Mouse (Mus musculus) spleen, adult 2 months (tissue): ENCODE results near the gene Phf14. TPM values are rescaled to one million over a fixed set of nuclear protein-coding genes. Genes with fewer than 3 reads are reported as not detected.

Experiments used
- DNase-seq, 2 experiments: peaks; one replicate each; pipeline versions ENCODE4 v3.0.0 to v3.0.0-alpha.2; 2012 to 2021; ENCODE audit warnings: low spot score in 2 of 2, low read depth in 1 of 2
- H3K27ac ChIP-seq: fragments of 200-500 bp; 2 replicates; pipeline ENCODE4 v1.5.1; 2012; ENCODE audit warnings: low read length, inconsistent platforms; ENCODE audit not compliant: insufficient read depth
- H3K27me3 ChIP-seq: fragments of 200-500 bp; 2 replicates; pipeline ENCODE4 v1.6.1; 2012; ENCODE audit warnings: mild to moderate bottlenecking, moderate library complexity, low read length, inconsistent platforms; ENCODE audit not compliant: control insufficient read depth, insufficient read depth
- H3K36me3 ChIP-seq: fragments of 200-500 bp; 2 replicates; pipeline ENCODE4 v1.6.1; 2012; ENCODE audit warnings: mild to moderate bottlenecking, low read length, inconsistent platforms; ENCODE audit not compliant: control insufficient read depth, insufficient read depth
- H3K4me1 ChIP-seq: fragments of 200-500 bp; 2 replicates; pipeline ENCODE4 v1.6.1; 2011; ENCODE audit warnings: inconsistent platforms; ENCODE audit not compliant: control insufficient read depth, insufficient read depth, insufficient read length
- H3K4me3 ChIP-seq: fragments of 200-500 bp; 2 replicates; pipeline ENCODE4 v1.5.1; 2011; ENCODE audit warnings: mild to moderate bottlenecking, inconsistent platforms; ENCODE audit not compliant: insufficient read depth, insufficient read length; ENCODE audit errors: extremely low read depth
- CTCF ChIP-seq: fragments of 200-500 bp; IDR thresholded peaks from 2 replicates; pipeline ENCODE4 v1.5.1; 2011; ENCODE audit warnings: mild to moderate bottlenecking, inconsistent platforms; ENCODE audit not compliant: insufficient read depth, insufficient read length, insufficient replicate concordance; ENCODE audit errors: extremely low read depth
- POLR2A ChIP-seq: fragments of 200-500 bp; IDR thresholded peaks from 2 replicates; pipeline ENCODE4 v1.6.1; 2011; ENCODE audit warnings: low read depth, low read length, inconsistent platforms
- WGBS: fragments of 180-500 bp; shearing (Covaris S2); methylation state at CpG from one replicate; pipeline ENCODE4 v1.1.7; 2018; 5-methylcytosine and 5-hydroxymethylcytosine counted together
- polyA plus RNA-seq: library from polyadenylated mRNA; depleted of rRNA; stranded (reverse); fragments of >200 nt; gene quantifications from 2 replicates; pipeline ENCODE4 v1.2.3, GENCODE M21; 2012

The Phf14 gene
- polyA plus RNA-seq, 1 experiment = 3.5 TPM

- TF ChIP-seq POLR2A (no peak), CTCF (no peak)
- no peak for DNase-seq
- no peaks in the 10 kb centered on the region for H3K27me3 ChIP-seq
- no peak overlapping the region for H3K4me3 ChIP-seq
- WGBS = 100% methylated on average over 1 of the region's 1 CpGs
- H3K36me3 ChIP-seq = peaks cover 12% of the 10 kb centered on the region
- no peak overlapping the region for H3K27ac ChIP-seq
- H3K4me1 ChIP-seq = no peaks in the 10 kb centered on the region
These were observed 86.2 kb downstream of the Phf14 start for GRCm38 (mm10) chr6:11993782-11994181.

GRCm38 (mm10) chr6:11998576-11998975 lies 91.0 kb downstream of the Phf14 start:
- Histone ChIP-seq H3K4me1 (no peaks in the 10 kb centered on the region), H3K36me3 (peaks cover 14% of the 10 kb centered on the region), H3K4me3 (no peak overlapping the region), H3K27ac (no peak overlapping the region), H3K27me3 (no peaks in the 10 kb centered on the region)
- no peak for DNase-seq
- whole genome bisulfite sequencing = 91% methylated on average over 4 of the region's 4 CpGs
- TF ChIP-seq CTCF = no peak
- TF ChIP-seq POLR2A = no peak

- H3K27me3 ChIP-seq = no peaks in the 10 kb centered on the region
- no peak for TF ChIP-seq CTCF
- no peak for TF ChIP-seq POLR2A
- WGBS = 91% methylated on average over 1 of the region's 1 CpGs
- no peaks in the 10 kb centered on the region for H3K4me1 ChIP-seq
- peaks cover 14% of the 10 kb centered on the region for H3K36me3 ChIP-seq
- no peak for DNase-seq
- H3K27ac ChIP-seq = no peak overlapping the region
- no peak overlapping the region for H3K4me3 ChIP-seq
These were observed 91.9 kb downstream of the Phf14 start for GRCm38 (mm10) chr6:11999506-11999905.

GRCm38 (mm10) chr6:12005455-12005854 lies 97.8 kb downstream of the Phf14 start:
- no peak for DNase-seq
- TF ChIP-seq POLR2A (no peak), CTCF (no peak)
- H3K4me1 ChIP-seq = no peaks in the 10 kb centered on the region
- H3K27me3 ChIP-seq = no peaks in the 10 kb centered on the region
- H3K4me3 ChIP-seq = no peak overlapping the region
- H3K36me3 ChIP-seq = peaks cover 3% of the 10 kb centered on the region
- no peak overlapping the region for H3K27ac ChIP-seq
- WGBS = 91% methylated on average over 4 of the region's 4 CpGs

- TF ChIP-seq POLR2A (no peak), CTCF (no peak)
- Histone ChIP-seq H3K36me3 (peaks cover 3% of the 10 kb centered on the region), H3K27me3 (no peaks in the 10 kb centered on the region), H3K4me1 (no peaks in the 10 kb centered on the region), H3K4me3 (no peak overlapping the region), H3K27ac (no peak overlapping the region)
- DNase-seq = no peak
- 82% methylated on average over 1 of the region's 1 CpGs for WGBS
These were observed 98.4 kb downstream of the Phf14 start for GRCm38 (mm10) chr6:12006001-12006400.

- peaks cover 2% of the 10 kb centered on the region for H3K36me3 ChIP-seq
- TF ChIP-seq POLR2A (no peak), CTCF (no peak)
- H3K4me3 ChIP-seq = no peak overlapping the region
- WGBS = 45% methylated on average over 5 of the region's 5 CpGs
- no peak for DNase-seq
- no peaks in the 10 kb centered on the region for H3K4me1 ChIP-seq
- H3K27me3 ChIP-seq = no peaks in the 10 kb centered on the region
- no peak overlapping the region for H3K27ac ChIP-seq
These were observed 104.5 kb downstream of the Phf14 start for GRCm38 (mm10) chr6:12012103-12012502.

GRCm38 (mm10) chr6:12014035-12014434 lies 106.4 kb downstream of the Phf14 start:
- Histone ChIP-seq H3K4me3 (no peak overlapping the region), H3K27me3 (no peaks in the 10 kb centered on the region), H3K4me1 (no peaks in the 10 kb centered on the region), H3K27ac (no peak overlapping the region), H3K36me3 (peaks cover 2% of the 10 kb centered on the region; the same call in 1 of the 2 replicates)
- DNase-seq = no peak
- TF ChIP-seq CTCF (no peak), POLR2A (no peak)
- 63% methylated on average over 2 of the region's 2 CpGs for WGBS

GRCm38 (mm10) chr6:12014733-12015132 lies 107.1 kb downstream of the Phf14 start:
- no peak for TF ChIP-seq POLR2A
- no peak for TF ChIP-seq CTCF
- H3K27ac ChIP-seq = no peak overlapping the region
- no peak for DNase-seq
- H3K4me1 ChIP-seq = no peaks in the 10 kb centered on the region
- no peaks in the 10 kb centered on the region for H3K27me3 ChIP-seq
- peaks cover 2% of the 10 kb centered on the region; the same call in 1 of the 2 replicates for H3K36me3 ChIP-seq
- WGBS = 87% methylated on average over 2 of the region's 2 CpGs
- no peak overlapping the region for H3K4me3 ChIP-seq
